Mouse (Mus musculus): Measurements from ENCODE around the gene Olr1. TPM values are rescaled to one million over a fixed set of nuclear protein-coding genes. Genes with fewer than 3 reads are reported as not detected.
A peak's percentile ranks its signal among the peaks of the same experiment; 100 is the strongest.

The Olr1 gene
- polyA plus RNA-seq (2015; fragmentation: Nextera tagmentation; extraction: Ambion mirVana): not detected in 2 replicates

GRCm38 (mm10) chr6:129507024-129507423 lies at the start of gene Olr1:
Gene Olr1 (minus strand): TSS chr6:129507165.
- no peaks in the 10 kb centered on the region for H3K27me3 ChIP-seq
- H3K4me2 ChIP-seq: no peak within 1 kb of the TSS
- H3K36me3 ChIP-seq: no peaks in the 10 kb centered on the region
- H3K9me3 ChIP-seq: no peaks in the 10 kb centered on the region
- 78% methylated on average over 9 of the region's 9 CpGs for WGBS
- H3K27ac ChIP-seq: no peak within 1 kb of the TSS
- no peak for ATAC-seq (ENCODE audit: insufficient number of reproducible peaks, low FRiP score, low TSS enrichment, low read depth)
- H3K9ac ChIP-seq: no peak within 1 kb of the TSS
- H3K4me3 ChIP-seq: no peak within 1 kb of the TSS
- no peaks in the 10 kb centered on the region for H3K4me1 ChIP-seq

- Histone ChIP-seq H3K4me1 (0 out of 2 replicates have a peak, but pooled peaks cover 3% of the 10 kb centered on the region), H3K9me3 (no peaks in the 10 kb centered on the region), H3K4me3 (no peak overlapping the region), H3K9ac (no peak overlapping the region), H3K27ac (no peak overlapping the region), H3K4me2 (no peak overlapping the region), H3K27me3 (no peaks in the 10 kb centered on the region), H3K36me3 (no peaks in the 10 kb centered on the region)
- WGBS: 54% methylated on average over 3 of the region's 3 CpGs
- no peak for ATAC-seq (ENCODE audit: insufficient number of reproducible peaks, low FRiP score, low TSS enrichment, low read depth)
These were observed 41.0 kb upstream of the Olr1 start for GRCm38 (mm10) chr6:129548009-129548408.

- Histone ChIP-seq H3K4me2 (no peak overlapping the region), H3K4me1 (0 out of 2 replicates have a peak, but pooled peaks cover 3% of the 10 kb centered on the region), H3K36me3 (no peaks in the 10 kb centered on the region), H3K9me3 (no peaks in the 10 kb centered on the region), H3K27ac (no peak overlapping the region), H3K4me3 (no peak overlapping the region), H3K9ac (no peak overlapping the region), H3K27me3 (no peaks in the 10 kb centered on the region)
- 76% methylated on average over 2 of the region's 2 CpGs for whole genome bisulfite sequencing
- no peak for ATAC-seq (ENCODE audit: insufficient number of reproducible peaks, low FRiP score, low TSS enrichment, low read depth)
These were observed 40.3 kb upstream of the Olr1 start for GRCm38 (mm10) chr6:129547277-129547676.

GRCm38 (mm10) chr6:129543709-129544606 lies 37.0 kb upstream of the Olr1 start:
- ATAC-seq (ENCODE audit: insufficient number of reproducible peaks, low FRiP score, low TSS enrichment, low read depth): no peak
- 66% methylated on average over 6 of the region's 6 CpGs for WGBS
- Histone ChIP-seq H3K27me3 (no peaks in the 10 kb centered on the region), H3K4me1 (0 out of 2 replicates have a peak, but pooled peaks cover 3% of the 10 kb centered on the region), H3K27ac (no peak overlapping the region), H3K9me3 (no peaks in the 10 kb centered on the region), H3K9ac (no peak overlapping the region), H3K4me3 (no peak overlapping the region), H3K36me3 (peaks cover 31% of the 10 kb centered on the region), H3K4me2 (no peak overlapping the region)

GRCm38 (mm10) chr6:129542540-129542939 lies 35.6 kb upstream of the Olr1 start:
- H3K4me2 ChIP-seq: no peak overlapping the region
- H3K36me3 ChIP-seq: peaks cover 42% of the 10 kb centered on the region
- no peak for ATAC-seq (ENCODE audit: insufficient number of reproducible peaks, low FRiP score, low TSS enrichment, low read depth)
- 0 out of 2 replicates have a peak, but pooled peaks cover 3% of the 10 kb centered on the region for H3K4me1 ChIP-seq
- H3K27me3 ChIP-seq: no peaks in the 10 kb centered on the region
- no peaks in the 10 kb centered on the region for H3K9me3 ChIP-seq
- no peak overlapping the region for H3K9ac ChIP-seq
- no peak overlapping the region for H3K4me3 ChIP-seq
- no peak overlapping the region for H3K27ac ChIP-seq
- WGBS: 90% methylated on average over 3 of the region's 3 CpGs

GRCm38 (mm10) chr6:129541931-129542330 lies 35.0 kb upstream of the Olr1 start:
- Histone ChIP-seq H3K27ac (no peak overlapping the region), H3K4me1 (0 out of 2 replicates have a peak, but pooled peaks cover 3% of the 10 kb centered on the region), H3K36me3 (peaks cover 42% of the 10 kb centered on the region), H3K9ac (no peak overlapping the region), H3K27me3 (no peaks in the 10 kb centered on the region), H3K4me3 (no peak overlapping the region), H3K9me3 (no peaks in the 10 kb centered on the region), H3K4me2 (no peak overlapping the region)
- WGBS: 78% methylated on average over 9 of the region's 9 CpGs
- no peak for ATAC-seq (ENCODE audit: insufficient number of reproducible peaks, low FRiP score, low TSS enrichment, low read depth)

GRCm38 (mm10) chr6:129538555-129538954 lies 31.6 kb upstream of the Olr1 start:
- H3K36me3 ChIP-seq: peaks cover 42% of the 10 kb centered on the region
- H3K9ac ChIP-seq: no peak overlapping the region
- H3K9me3 ChIP-seq: no peaks in the 10 kb centered on the region
- no peak for ATAC-seq (ENCODE audit: insufficient number of reproducible peaks, low FRiP score, low TSS enrichment, low read depth)
- no peak overlapping the region for H3K4me2 ChIP-seq
- no peaks in the 10 kb centered on the region for H3K27me3 ChIP-seq
- 81% methylated on average over 6 of the region's 6 CpGs for WGBS
- no peak overlapping the region for H3K4me3 ChIP-seq
- no peak overlapping the region for H3K27ac ChIP-seq
- peaks cover 12% of the 10 kb centered on the region for H3K4me1 ChIP-seq

GRCm38 (mm10) chr6:129535723-129536122 lies 28.8 kb upstream of the Olr1 start:
- H3K4me1 ChIP-seq: peaks cover 14% of the 10 kb centered on the region
- H3K27me3 ChIP-seq: no peaks in the 10 kb centered on the region
- H3K9ac ChIP-seq: no peak overlapping the region
- no peak for ATAC-seq (ENCODE audit: insufficient number of reproducible peaks, low FRiP score, low TSS enrichment, low read depth)
- WGBS: 77% methylated on average over 4 of the region's 4 CpGs
- no peak overlapping the region for H3K27ac ChIP-seq
- no peaks in the 10 kb centered on the region for H3K9me3 ChIP-seq
- peaks cover 28% of the 10 kb centered on the region for H3K36me3 ChIP-seq
- H3K4me2 ChIP-seq: no peak overlapping the region
- H3K4me3 ChIP-seq: no peak overlapping the region

GRCm38 (mm10) chr6:129534627-129535190 lies 27.7 kb upstream of the Olr1 start:
- H3K4me3 ChIP-seq: peak overlapping the region; percentile 79; the same call in 1 of the 2 replicates
- H3K4me1 ChIP-seq: peaks cover 14% of the 10 kb centered on the region
- no peaks in the 10 kb centered on the region for H3K9me3 ChIP-seq
- ATAC-seq (ENCODE audit: insufficient number of reproducible peaks, low FRiP score, low TSS enrichment, low read depth): peak; percentile 31; the same call in 1 of the 2 replicates
- peaks cover 18% of the 10 kb centered on the region for H3K36me3 ChIP-seq
- H3K4me2 ChIP-seq: peak overlapping the region; percentile 93
- WGBS: 46% methylated on average over 4 of the region's 4 CpGs
- no peak overlapping the region for H3K27ac ChIP-seq
- no peak overlapping the region for H3K9ac ChIP-seq
- no peaks in the 10 kb centered on the region for H3K27me3 ChIP-seq

- Histone ChIP-seq H3K27ac (no peak overlapping the region), H3K4me3 (peak overlapping the region; percentile 79), H3K9me3 (no peaks in the 10 kb centered on the region), H3K27me3 (no peaks in the 10 kb centered on the region), H3K4me2 (peak overlapping the region; percentile 93), H3K36me3 (peaks cover 12% of the 10 kb centered on the region), H3K9ac (0 out of 2 replicates have a peak overlapping the region, but pooled peaks have one; percentile 57), H3K4me1 (peaks cover 14% of the 10 kb centered on the region)
- WGBS: 15% methylated on average over 9 of the region's 9 CpGs
- ATAC-seq (ENCODE audit: insufficient number of reproducible peaks, low FRiP score, low TSS enrichment, low read depth): no peak
These were observed 27.1 kb upstream of the Olr1 start for GRCm38 (mm10) chr6:129534057-129534456.

- under 1% methylated on average over 55 of the region's 55 CpGs for WGBS
- H3K4me2 ChIP-seq: peak within 1 kb of the TSS; percentile 93
- H3K4me1 ChIP-seq: peaks cover 14% of the 10 kb centered on the region
- H3K27me3 ChIP-seq: no peaks in the 10 kb centered on the region
- peak within 1 kb of the TSS; percentile 65 for H3K27ac ChIP-seq
- H3K36me3 ChIP-seq: peaks cover 4% of the 10 kb centered on the region
- H3K9ac ChIP-seq: peak within 1 kb of the TSS; percentile 57
- H3K9me3 ChIP-seq: no peaks in the 10 kb centered on the region
- H3K4me3 ChIP-seq: peak within 1 kb of the TSS; percentile 79
- ATAC-seq (ENCODE audit: insufficient number of reproducible peaks, low FRiP score, low TSS enrichment, low read depth): peak; percentile 57
These were observed 26.2 kb upstream of the Olr1 start, which contains the start of gene Gabarapl1 for GRCm38 (mm10) chr6:129532942-129533860. Gene Gabarapl1 (plus strand): TSS chr6:129533160.

Measured in limb, embryonic 15.5 days (tissue).